Mouse (Mus musculus) splenic B cell, adult 2 months (primary cell): Measurements from ENCODE around the gene Fthl17a.

Experiments used
- DNase-seq: peaks from one replicate; pipeline ENCODE4 v3.0.0-alpha.2; 2011; ENCODE audit warnings: low read depth, low spot score
- H3K27me3 ChIP-seq: 2 replicates; pipeline ENCODE4 v1.6.1; 2012; ENCODE audit warnings: mild to moderate bottlenecking, low read length, moderate library complexity, mixed read lengths; ENCODE audit not compliant: control insufficient read depth, poor library complexity, insufficient read depth, severe bottlenecking
- H3K36me3 ChIP-seq: 2 replicates; pipeline ENCODE4 v1.6.1; 2012; ENCODE audit warnings: mild to moderate bottlenecking, low read length, moderate library complexity, mixed read lengths; ENCODE audit not compliant: control insufficient read depth, poor library complexity, insufficient read depth, severe bottlenecking

Gene Fthl17a

GRCm38 (mm10) chrX:85249379-85249778 is at the start of gene Fthl17a:
Gene Fthl17a (plus strand): TSS chrX:85249679.
- no peaks in the 10 kb centered on the region for H3K27me3 ChIP-seq
- no peak for DNase-seq
- H3K36me3 ChIP-seq: no peaks in the 10 kb centered on the region

GRCm38 (mm10) chrX:85207001-85207400 is 42.5 kb upstream of the Fthl17a start:
- no peak for DNase-seq
- H3K36me3 ChIP-seq: no peaks in the 10 kb centered on the region
- H3K27me3 ChIP-seq: no peaks in the 10 kb centered on the region

GRCm38 (mm10) chrX:85226883-85227282 is 22.6 kb upstream of the Fthl17a start:
- no peaks in the 10 kb centered on the region for H3K36me3 ChIP-seq
- peak; percentile 0 for DNase-seq

GRCm38 (mm10) chrX:85271821-85272220 is 22.3 kb downstream of the Fthl17a start:
- Histone ChIP-seq H3K27me3 (no peaks in the 10 kb centered on the region), H3K36me3 (no peaks in the 10 kb centered on the region)
- no peak for DNase-seq

More at GRCm38 (mm10) chrX:85226883-85227282, 22.6 kb upstream of the Fthl17a start:
- no peaks in the 10 kb centered on the region for H3K27me3 ChIP-seq

- no peak for DNase-seq
- Histone ChIP-seq H3K27me3 (no peaks in the 10 kb centered on the region), H3K36me3 (no peaks in the 10 kb centered on the region)
Observed at GRCm38 (mm10) chrX:85272296-85272695, 22.8 kb downstream of the Fthl17a start.

GRCm38 (mm10) chrX:85289846-85290245 is 40.4 kb downstream of the Fthl17a start:
- no peaks in the 10 kb centered on the region for H3K36me3 ChIP-seq
- no peak for DNase-seq
- H3K27me3 ChIP-seq: no peaks in the 10 kb centered on the region

- no peak for DNase-seq
- Histone ChIP-seq H3K27me3 (no peaks in the 10 kb centered on the region), H3K36me3 (no peaks in the 10 kb centered on the region)
Observed at GRCm38 (mm10) chrX:85292781-85293180, 43.3 kb downstream of the Fthl17a start.

- no peak for DNase-seq
- H3K36me3 ChIP-seq: no peaks in the 10 kb centered on the region
- no peaks in the 10 kb centered on the region for H3K27me3 ChIP-seq
Observed at GRCm38 (mm10) chrX:85294001-85294400, 44.5 kb downstream of the Fthl17a start.

GRCm38 (mm10) chrX:85304674-85305073 is 55.2 kb downstream of the Fthl17a start:
- no peaks in the 10 kb centered on the region for H3K27me3 ChIP-seq
- no peak for DNase-seq
- H3K36me3 ChIP-seq: no peaks in the 10 kb centered on the region

GRCm38 (mm10) chrX:85318576-85318975 is 69.1 kb downstream of the Fthl17a start:
- Histone ChIP-seq H3K27me3 (no peaks in the 10 kb centered on the region), H3K36me3 (no peaks in the 10 kb centered on the region)
- DNase-seq: no peak

- no peaks in the 10 kb centered on the region for H3K36me3 ChIP-seq
- DNase-seq: no peak
- no peaks in the 10 kb centered on the region for H3K27me3 ChIP-seq
Observed at GRCm38 (mm10) chrX:85319193-85319592, 69.7 kb downstream of the Fthl17a start.
